In genomic region chr2:26909387-26909784, GRCm38 (mm10) we compare ENCODE assay signal across 9 mouse cellular contexts. TPM values are rescaled to one million over a fixed set of nuclear protein-coding genes. Genes with fewer than 3 reads are reported as not detected.
DNase-seq lines count a peak whose midpoint lies in the region; ATAC-seq and TF ChIP-seq lines count a peak whose summit lies in the region.
"Had no signal": no experiment of that assay in that cellular context is flagged by ENCODE, and none has a peak within 500 bp of the region (broad histone marks: within the 10 kb centered on the region; RNA-seq: fewer than 3 reads in every experiment).

No protein-coding gene starts in this region.

- no peak for DNase-seq in layer of hippocampus, adult 2 months (ENCODE audit: low spot score in 2 of 2)
- no peak for DNase-seq in layer of hippocampus, postnatal 25 days (ENCODE audit: extremely low spot score in 1 of 2, low spot score in 1 of 2)
- no peak for DNase-seq in limb, embryonic 10.5 days (ENCODE audit: low spot score)
- DNase-seq in frontal cortex, postnatal 36 days (ENCODE audit: low spot score in 2 of 2): no peak
- no peak for DNase-seq in embryo, embryonic 10 days (ENCODE audit: low spot score)
- DNase-seq in spleen, postnatal 36 days (ENCODE audit: low spot score in 2 of 2): no peak
- DNase-seq: gastrocnemius, postnatal 25 days had no signal

- H3K9me3 ChIP-seq in embryonic facial prominence, embryonic 13.5 days: no peaks in the 10 kb centered on the region
- H3K9me3 ChIP-seq in limb, embryonic 10.5 days (replicated peaks): no peaks in the 10 kb centered on the region
- H3K9me3 ChIP-seq in neural tube, embryonic 14.5 days (ENCODE audit: control insufficient read depth, low read length): no peaks in the 10 kb centered on the region

- H3K27me3 ChIP-seq in embryonic facial prominence, embryonic 13.5 days: no peaks in the 10 kb centered on the region
- no peaks in the 10 kb centered on the region for H3K27me3 ChIP-seq in limb, embryonic 10.5 days (ENCODE audit: low read depth, poor library complexity, severe bottlenecking)
- no peaks in the 10 kb centered on the region for H3K27me3 ChIP-seq in neural tube, embryonic 14.5 days (ENCODE audit: control insufficient read depth, insufficient read depth, low read length)

- H3K4me2 ChIP-seq in embryonic facial prominence, embryonic 13.5 days: peak overlapping the region; percentile 79
- peak overlapping the region; percentile 69 for H3K4me2 ChIP-seq in neural tube, embryonic 14.5 days (ENCODE audit: low read depth, low read length)

- peak; percentile 63 for TF ChIP-seq CTCF in layer of hippocampus, adult 2 months (conservative IDR thresholded peaks at IDR 0.05)

- H3K4me1 ChIP-seq in embryonic facial prominence, embryonic 13.5 days: peaks cover 35% of the 10 kb centered on the region
- peaks cover 29% of the 10 kb centered on the region for H3K4me1 ChIP-seq in limb, embryonic 10.5 days
- H3K4me1 ChIP-seq in neural tube, embryonic 14.5 days (ENCODE audit: control insufficient read depth, insufficient read depth, low read length): peaks cover 19% of the 10 kb centered on the region

- peak overlapping the region; percentile 99 for H3K9ac ChIP-seq in embryonic facial prominence, embryonic 13.5 days
- peak overlapping the region; percentile 90 for H3K9ac ChIP-seq in neural tube, embryonic 14.5 days (replicated peaks; ENCODE audit: low read depth, low read length)

- H3K27ac ChIP-seq in layer of hippocampus, adult 2 months: peak overlapping the region; percentile 95; the same call in 1 of the 2 replicates
- H3K27ac ChIP-seq in embryonic facial prominence, embryonic 13.5 days: peak overlapping the region; percentile 93
- peak overlapping the region; percentile 98; the same call in 1 of the 2 replicates for H3K27ac ChIP-seq in limb, embryonic 10.5 days
- no peak overlapping the region for H3K27ac ChIP-seq in neural tube, embryonic 14.5 days (ENCODE audit: low read depth, low read length)

- H3K4me3 ChIP-seq in layer of hippocampus, adult 2 months: peak overlapping the region; percentile 91
- H3K4me3 ChIP-seq in embryonic facial prominence, embryonic 13.5 days: peak overlapping the region; percentile 88
- H3K4me3 ChIP-seq in limb, embryonic 10.5 days: peak overlapping the region; percentile 93
- H3K4me3 ChIP-seq in neural tube, embryonic 14.5 days (ENCODE audit: low read depth, low read length): peak overlapping the region; percentile 82

- H3K36me3 ChIP-seq in embryonic facial prominence, embryonic 13.5 days: peaks cover 70% of the 10 kb centered on the region
- H3K36me3 ChIP-seq in limb, embryonic 10.5 days: peaks cover 79% of the 10 kb centered on the region
- H3K36me3 ChIP-seq in neural tube, embryonic 14.5 days (ENCODE audit: control insufficient read depth, insufficient read depth, low read length): peaks cover 49% of the 10 kb centered on the region

- ATAC-seq in embryonic facial prominence, embryonic 13.5 days (ENCODE audit: insufficient number of reproducible peaks, insufficient read depth, low FRiP score, low TSS enrichment, low read depth): no peak
- no peak for ATAC-seq in neural tube, embryonic 14.5 days (ENCODE audit: low read depth)

RNA-seq across cellular contexts. Expression of gene Med22, which starts 1.1 kb away (rescaled TPM):
- total RNA-seq in layer of hippocampus, adult 2 months (2021): 10 to 100 TPM; 44.6 to 46.5 TPM
- 10 to 100 TPM; 41.1 to 48.8 TPM for total RNA-seq in layer of hippocampus, postnatal 25 days (2021)
- polyA plus RNA-seq in embryonic facial prominence, embryonic 13.5 days (2015; fragmentation: Nextera tagmentation; extraction: Ambion mirVana): 55.1 and 60.5 TPM in 2 replicates
- 79.3 and 82.8 TPM in 2 replicates for polyA plus RNA-seq in limb, embryonic 10.5 days (2016; fragmentation: Nextera tagmentation; extraction: Ambion mirVana)
- 109 and 111 TPM in 2 replicates for polyA plus RNA-seq in neural tube, embryonic 14.5 days (2014; fragmentation: Nextera tagmentation; extraction: Ambion mirVana)

RNA-seq across cellular contexts. Expression of gene Rpl7a, which starts 1.2 kb away (rescaled TPM):
- total RNA-seq in layer of hippocampus, adult 2 months (2021): 100 to 1,000 TPM; 245 to 261 TPM
- 100 to 1,000 TPM; 260 to 281 TPM for total RNA-seq in layer of hippocampus, postnatal 25 days (2021)
- polyA plus RNA-seq in embryonic facial prominence, embryonic 13.5 days (2015; fragmentation: Nextera tagmentation; extraction: Ambion mirVana): 596 and 711 TPM in 2 replicates
- polyA plus RNA-seq in limb, embryonic 10.5 days (2016; fragmentation: Nextera tagmentation; extraction: Ambion mirVana): 702 and 807 TPM in 2 replicates
- 441 and 462 TPM in 2 replicates for polyA plus RNA-seq in neural tube, embryonic 14.5 days (2014; fragmentation: Nextera tagmentation; extraction: Ambion mirVana)

RNA-seq across cellular contexts. Expression of gene Surf6, which starts 6.7 kb away (rescaled TPM):
- total RNA-seq in layer of hippocampus, adult 2 months (2021): 10 to 100 TPM; 24.3 to 27.6 TPM
- 10 to 100 TPM; 25.1 to 26.4 TPM for total RNA-seq in layer of hippocampus, postnatal 25 days (2021)
- 32.9 and 33.1 TPM in 2 replicates for polyA plus RNA-seq in embryonic facial prominence, embryonic 13.5 days (2015; fragmentation: Nextera tagmentation; extraction: Ambion mirVana)
- polyA plus RNA-seq in limb, embryonic 10.5 days (2016; fragmentation: Nextera tagmentation; extraction: Ambion mirVana): 42.1 and 43.0 TPM in 2 replicates
- polyA plus RNA-seq in neural tube, embryonic 14.5 days (2014; fragmentation: Nextera tagmentation; extraction: Ambion mirVana): 17.5 and 19.1 TPM in 2 replicates

RNA-seq across cellular contexts. Expression of gene Surf2, which starts 6.8 kb away (rescaled TPM):
- total RNA-seq in layer of hippocampus, adult 2 months (2021): 10 to 100 TPM; 35.9 to 36.9 TPM
- total RNA-seq in layer of hippocampus, postnatal 25 days (2021): 10 to 100 TPM; 31.1 to 37.2 TPM
- polyA plus RNA-seq in embryonic facial prominence, embryonic 13.5 days (2015; fragmentation: Nextera tagmentation; extraction: Ambion mirVana): 49.0 and 49.1 TPM in 2 replicates
- polyA plus RNA-seq in limb, embryonic 10.5 days (2016; fragmentation: Nextera tagmentation; extraction: Ambion mirVana): 50.6 and 60.5 TPM in 2 replicates
- 46.3 and 49.5 TPM in 2 replicates for polyA plus RNA-seq in neural tube, embryonic 14.5 days (2014; fragmentation: Nextera tagmentation; extraction: Ambion mirVana)

RNA-seq across cellular contexts. Expression of gene Surf1, which starts 6.9 kb away (rescaled TPM):
- 100 to 1,000 TPM in 1 of 2 experiments, 10 to 100 TPM in 1; 96.7 to 101 TPM for total RNA-seq in layer of hippocampus, adult 2 months (2021)
- total RNA-seq in layer of hippocampus, postnatal 25 days (2021): 10 to 100 TPM; 91.6 to 94.9 TPM
- 54.1 and 63.3 TPM in 2 replicates for polyA plus RNA-seq in embryonic facial prominence, embryonic 13.5 days (2015; fragmentation: Nextera tagmentation; extraction: Ambion mirVana)
- polyA plus RNA-seq in limb, embryonic 10.5 days (2016; fragmentation: Nextera tagmentation; extraction: Ambion mirVana): 44.0 and 50.3 TPM in 2 replicates
- 88.9 and 101 TPM in 2 replicates for polyA plus RNA-seq in neural tube, embryonic 14.5 days (2014; fragmentation: Nextera tagmentation; extraction: Ambion mirVana)
